Mouse (Mus musculus): ENCODE results near the gene Ubash3a.

Gene Ubash3a

DNA sequence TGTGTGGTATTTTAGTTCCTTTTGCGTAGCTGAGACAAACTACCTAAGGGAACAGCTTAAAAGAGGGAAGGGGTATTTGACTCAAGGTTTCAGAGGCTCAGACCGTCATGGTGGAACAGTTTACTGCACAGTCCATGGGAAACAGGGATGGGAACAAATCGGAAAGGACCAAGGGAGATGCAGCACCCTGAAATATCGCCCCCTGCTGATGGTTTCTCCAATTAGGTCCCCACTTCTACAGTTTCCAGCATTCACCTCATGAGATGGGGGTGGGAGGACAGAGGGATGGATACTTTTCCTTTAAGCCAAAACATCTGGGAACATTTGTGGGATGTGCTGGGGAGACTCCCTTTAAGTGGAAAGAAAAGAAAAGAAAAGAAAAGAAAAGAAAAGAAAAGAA is 52.2 kb downstream of the Ubash3a start:
- intact Hi-C loops (cut with DNase I): loop anchor here (5.0 kb wide), 1 partner anchor 87 kb away; no protein-coding TSS in a partner anchor

- intact Hi-C loops (cut with DNase I): no loop called here
Measured at GRCm38 (mm10) chr17:31260430-31260829, 52.8 kb downstream of the Ubash3a start.

- intact Hi-C loops (cut with DNase I): no loop called here
Measured at GRCm38 (mm10) chr17:31261352-31261751, 53.7 kb downstream of the Ubash3a start.

DNA sequence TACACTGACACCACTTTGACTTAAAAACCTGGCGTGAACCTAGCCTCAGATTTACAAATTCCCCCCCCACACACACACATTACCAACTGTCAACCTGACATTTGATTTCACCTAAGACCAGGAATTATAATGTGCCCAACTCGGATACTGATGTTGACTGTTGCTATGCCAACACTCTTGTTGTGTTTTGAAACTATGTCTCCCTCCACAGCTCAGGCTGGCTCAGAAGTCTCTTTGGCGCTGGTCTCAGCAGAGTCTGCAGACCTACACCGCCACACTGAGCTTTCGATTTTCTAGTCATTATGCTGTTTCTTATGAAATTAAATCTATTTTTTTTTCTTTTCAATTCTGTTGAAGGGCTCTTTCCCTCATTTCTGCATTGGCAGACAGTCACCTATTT is 55.0 kb downstream of the Ubash3a start:
- intact Hi-C loops (cut with DNase I): no loop called here

- intact Hi-C loops (cut with DNase I): no loop called here
Measured at GRCm38 (mm10) chr17:31263770-31264169, 56.1 kb downstream of the Ubash3a start.

GRCm38 (mm10) chr17:31264372-31264771 is 56.7 kb downstream of the Ubash3a start:
- intact Hi-C loops (cut with DNase I): no loop called here

DNA sequence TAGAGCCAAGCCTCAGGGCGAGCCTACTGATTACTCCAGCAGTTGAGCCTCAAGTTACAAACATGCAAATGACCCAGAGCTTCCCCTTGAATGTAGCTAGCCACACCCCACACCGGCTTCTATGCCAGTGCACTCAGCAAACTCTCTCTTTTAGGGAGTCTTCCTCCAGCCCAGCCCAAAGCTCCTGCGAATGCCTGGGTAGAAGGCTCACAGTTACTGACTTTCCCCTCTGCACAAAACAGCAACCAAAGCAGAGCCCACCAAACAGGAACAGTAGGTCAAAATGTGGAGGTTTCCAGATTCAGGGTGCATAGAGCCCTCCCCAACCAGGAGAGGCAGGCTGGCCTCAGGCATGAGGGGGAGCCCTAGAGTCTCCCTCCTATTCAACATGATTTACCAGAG is 57.5 kb downstream of the Ubash3a start:
- intact Hi-C loops (cut with DNase I): no loop called here

DNA sequence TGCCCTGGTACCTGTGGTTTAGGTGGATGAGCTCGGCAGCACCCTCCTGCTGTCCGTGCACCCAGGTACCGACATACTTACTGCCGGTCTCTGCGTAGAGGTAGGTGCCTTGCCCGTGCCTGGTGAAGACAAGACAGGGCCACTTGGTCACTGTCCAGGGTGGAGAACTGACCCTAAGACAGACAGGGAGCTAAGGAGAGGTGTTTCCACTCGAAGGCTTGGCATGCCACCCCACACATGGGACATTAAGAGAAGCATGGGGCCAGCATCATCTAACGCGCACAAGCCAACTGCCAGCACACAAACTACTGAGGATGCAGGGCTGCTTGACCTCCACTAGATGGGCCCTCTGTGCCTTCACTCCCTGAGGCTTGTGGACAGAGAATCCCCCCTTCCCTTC is 58.2 kb downstream of the Ubash3a start:
- intact Hi-C loops (cut with DNase I): no loop called here

DNA sequence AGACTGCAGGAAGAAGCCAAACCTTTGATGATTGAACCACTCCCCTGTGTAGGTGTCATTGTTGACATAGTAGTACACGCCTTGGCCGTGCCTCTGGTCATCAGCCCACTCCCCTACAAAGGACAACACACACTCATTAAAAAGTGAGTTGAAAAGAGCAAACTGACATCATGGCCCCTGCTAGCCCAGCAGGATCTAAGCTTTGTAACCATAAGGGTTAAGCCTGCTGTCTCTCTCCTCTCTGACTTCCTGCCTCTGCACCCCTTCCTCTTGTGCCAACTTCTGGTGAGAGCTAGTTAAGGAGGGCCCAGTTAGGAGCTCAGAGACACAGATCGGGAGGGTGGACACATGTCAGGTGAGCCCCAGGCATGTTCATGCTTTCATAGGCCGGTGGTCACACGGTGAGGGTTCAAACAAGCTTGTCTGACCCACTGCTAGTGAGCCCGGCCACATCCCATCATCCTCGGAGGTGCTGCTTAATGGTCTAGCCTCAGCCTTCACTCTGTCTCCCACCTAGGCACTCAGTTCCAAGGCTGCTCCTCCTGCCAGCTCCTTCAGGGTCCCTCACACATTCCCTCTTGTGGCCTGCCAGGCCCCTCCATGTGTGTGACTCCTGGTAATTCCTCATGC is 58.8 kb downstream of the Ubash3a start:
- intact Hi-C loops (cut with DNase I): no loop called here

- intact Hi-C loops (cut with DNase I): no loop called here
Measured at GRCm38 (mm10) chr17:31267138-31267537, 59.5 kb downstream of the Ubash3a start.

GRCm38 (mm10) chr17:31267603-31268002 is 59.9 kb downstream of the Ubash3a start:
- intact Hi-C loops (cut with DNase I): no loop called here

DNA sequence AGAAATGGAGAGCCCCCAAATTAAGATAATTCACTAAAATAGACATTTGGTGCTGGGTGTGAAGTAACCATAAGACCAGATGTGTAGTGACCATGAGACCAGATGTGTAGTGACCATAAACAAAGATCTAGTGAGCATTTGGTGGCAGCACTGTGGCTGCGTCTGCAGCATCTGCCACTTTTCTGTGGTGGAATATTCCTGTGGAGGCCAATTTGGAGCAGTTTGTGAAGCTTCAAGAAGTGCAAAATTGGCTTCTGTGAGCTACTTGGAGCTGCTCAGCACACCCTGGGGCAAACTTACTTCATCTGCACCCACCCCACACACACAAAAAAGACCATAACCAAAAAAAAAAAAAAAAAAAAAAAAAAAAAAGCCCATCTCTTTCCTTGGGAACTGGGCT is 60.3 kb downstream of the Ubash3a start:
- intact Hi-C loops (cut with DNase I): no loop called here

- intact Hi-C loops (cut with DNase I): loop anchor here (2.0 kb wide), 1 partner anchor 15 kb away; no protein-coding TSS in a partner anchor
Measured at GRCm38 (mm10) chr17:31269761-31270160, 62.1 kb downstream of the Ubash3a start.

DNA sequence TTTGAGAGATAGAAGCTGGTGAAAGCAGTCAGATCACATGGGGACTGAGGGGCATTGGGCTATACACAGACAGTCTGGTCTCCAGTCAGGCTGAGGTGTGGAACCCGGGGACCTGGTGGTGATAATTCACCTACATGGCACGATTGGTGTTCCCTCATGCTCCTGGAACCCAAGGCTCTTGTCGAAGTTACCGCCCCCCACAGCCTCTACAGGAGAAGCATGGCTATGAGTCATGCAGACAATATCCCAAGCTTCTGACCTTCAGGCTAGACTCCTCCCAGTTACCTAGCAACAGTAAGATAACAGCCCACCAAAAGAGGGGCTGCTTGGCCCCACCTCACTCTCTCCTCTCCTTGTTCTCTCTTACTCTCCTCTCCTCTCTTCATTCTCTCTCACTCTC is 62.6 kb downstream of the Ubash3a start:
- intact Hi-C loops (cut with DNase I): loop anchor here (2.0 kb wide), 1 partner anchor 15 kb away; no protein-coding TSS in a partner anchor

DNA sequence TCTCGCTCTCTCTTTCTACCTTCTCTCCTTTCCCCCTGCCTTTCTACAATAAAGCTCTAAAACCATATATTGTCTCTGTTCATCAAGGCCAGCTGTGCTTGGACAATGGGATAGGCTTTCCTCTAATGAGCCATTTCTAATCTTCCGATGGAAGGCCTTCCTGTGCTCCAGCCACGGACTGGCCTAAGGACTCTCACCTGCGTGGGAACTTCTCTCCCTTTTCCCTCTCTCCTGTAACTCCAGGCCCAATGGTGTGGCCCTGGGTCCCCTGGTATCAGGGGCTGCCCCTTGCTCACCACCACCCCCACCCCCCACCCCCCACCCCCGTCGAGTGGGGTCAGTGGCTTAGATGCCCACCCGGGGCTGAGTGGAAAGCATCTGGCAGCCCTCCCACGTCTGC is 63.1 kb downstream of the Ubash3a start:
- intact Hi-C loops (cut with DNase I): loop anchor here (2.0 kb wide), 1 partner anchor 16 kb away; no protein-coding TSS in a partner anchor

- intact Hi-C loops (cut with DNase I): loop anchor here (2.0 kb wide), 1 partner anchor 16 kb away; no protein-coding TSS in a partner anchor
Measured at GRCm38 (mm10) chr17:31271136-31271851, 63.6 kb downstream of the Ubash3a start.

- intact Hi-C loops (cut with DNase I): no loop called here
Measured at GRCm38 (mm10) chr17:31272416-31273165, 64.9 kb downstream of the Ubash3a start.

DNA sequence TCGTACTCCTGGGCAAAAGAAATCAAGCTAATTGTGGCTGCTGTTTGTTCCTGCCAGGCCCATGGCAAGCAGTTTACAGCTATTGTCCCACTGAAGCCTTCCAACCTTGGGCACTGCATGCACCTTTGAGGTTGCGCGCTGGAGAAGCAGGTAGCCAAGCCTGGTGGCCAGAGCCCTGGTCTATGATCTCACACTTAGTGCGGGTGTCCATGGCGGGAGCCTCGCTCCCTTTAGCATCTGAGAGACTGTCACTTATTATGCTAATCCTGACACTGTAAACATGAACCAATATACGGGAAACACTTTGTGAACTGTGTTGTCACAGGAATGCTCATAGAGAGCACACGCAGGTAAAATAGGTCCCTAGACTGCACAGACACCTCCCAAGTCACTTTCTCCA is 66.0 kb downstream of the Ubash3a start:
- intact Hi-C loops (cut with DNase I): no loop called here

DNA sequence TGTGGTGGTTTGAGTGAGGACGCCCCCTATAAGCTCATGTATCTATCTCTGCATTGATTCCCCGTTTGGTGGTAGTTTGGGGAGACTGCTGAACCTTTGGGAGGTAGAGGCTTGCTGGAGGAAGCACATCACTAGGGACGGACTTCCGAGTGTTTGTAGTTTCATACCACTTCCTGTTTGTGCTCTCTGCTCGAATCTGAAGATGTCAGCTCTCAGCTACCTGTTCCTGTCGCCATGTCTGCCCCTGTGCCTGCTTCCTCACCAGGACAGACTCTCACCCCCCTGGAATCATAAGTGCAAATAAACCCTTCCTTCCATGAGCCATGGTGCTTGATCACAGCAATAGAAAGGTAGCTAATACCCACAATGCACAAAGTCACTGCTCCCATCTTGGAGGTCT is 67.5 kb downstream of the Ubash3a start:
- intact Hi-C loops (cut with DNase I): no loop called here

- intact Hi-C loops (cut with DNase I): no loop called here
Measured at GRCm38 (mm10) chr17:31276207-31276921, 68.7 kb downstream of the Ubash3a start.

All from adrenal gland (tissue).